Mouse (Mus musculus): ENCODE data around the gene Ccin. TPM values are rescaled to one million over a fixed set of nuclear protein-coding genes. Genes with fewer than 3 reads are reported as not detected.
A peak's percentile ranks its signal among the peaks of the same experiment; 100 is the strongest.

The Ccin gene
- total RNA-seq, 2 experiments from 2014 or later = 0.09 to 0.26 TPM

- ATAC-seq (ENCODE audit: poor library complexity, severe bottlenecking) = peak; percentile 72
Observed at GRCm38 (mm10) chr4:43973526-43973981, 9.7 kb upstream of the Ccin start.

DNA sequence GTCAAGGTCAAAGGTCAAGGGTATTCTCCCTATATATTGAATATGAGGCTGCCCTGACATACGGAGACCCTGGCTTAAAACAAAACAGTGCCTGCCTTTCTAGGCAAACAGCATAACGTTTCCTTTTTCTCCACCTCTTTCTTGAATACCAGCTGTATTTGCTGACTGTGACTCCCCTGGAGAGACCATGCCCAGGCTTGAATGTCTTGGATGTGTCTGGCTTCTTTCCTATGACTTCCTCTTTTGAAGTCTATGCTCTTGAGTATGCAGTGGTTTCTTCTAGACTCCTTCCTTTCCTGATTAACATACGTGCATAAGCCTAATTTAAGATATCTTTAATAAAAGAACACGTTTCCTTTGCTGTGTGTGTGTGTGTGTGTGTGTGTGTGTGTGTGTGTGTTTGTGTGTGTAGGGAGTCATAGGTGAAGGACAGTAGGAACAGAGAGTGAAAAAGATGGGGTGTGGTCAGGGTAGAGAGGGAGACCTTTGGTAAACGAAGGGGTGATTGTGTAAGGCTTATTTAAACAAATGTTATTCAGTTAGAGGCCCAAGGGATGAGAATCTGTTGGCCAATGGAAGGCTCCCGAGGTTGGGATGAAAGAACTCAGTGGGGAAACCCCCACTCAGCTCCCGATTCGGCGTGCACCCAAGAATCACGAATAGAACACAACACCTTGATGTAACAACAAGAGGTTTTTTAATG, 8.2 kb upstream of the Ccin start:
- ATAC-seq (ENCODE audit: poor library complexity, severe bottlenecking) = no peak

- no peak for ATAC-seq (ENCODE audit: poor library complexity, severe bottlenecking)
Observed at GRCm38 (mm10) chr4:43976223-43976740, 7.0 kb upstream of the Ccin start.

DNA sequence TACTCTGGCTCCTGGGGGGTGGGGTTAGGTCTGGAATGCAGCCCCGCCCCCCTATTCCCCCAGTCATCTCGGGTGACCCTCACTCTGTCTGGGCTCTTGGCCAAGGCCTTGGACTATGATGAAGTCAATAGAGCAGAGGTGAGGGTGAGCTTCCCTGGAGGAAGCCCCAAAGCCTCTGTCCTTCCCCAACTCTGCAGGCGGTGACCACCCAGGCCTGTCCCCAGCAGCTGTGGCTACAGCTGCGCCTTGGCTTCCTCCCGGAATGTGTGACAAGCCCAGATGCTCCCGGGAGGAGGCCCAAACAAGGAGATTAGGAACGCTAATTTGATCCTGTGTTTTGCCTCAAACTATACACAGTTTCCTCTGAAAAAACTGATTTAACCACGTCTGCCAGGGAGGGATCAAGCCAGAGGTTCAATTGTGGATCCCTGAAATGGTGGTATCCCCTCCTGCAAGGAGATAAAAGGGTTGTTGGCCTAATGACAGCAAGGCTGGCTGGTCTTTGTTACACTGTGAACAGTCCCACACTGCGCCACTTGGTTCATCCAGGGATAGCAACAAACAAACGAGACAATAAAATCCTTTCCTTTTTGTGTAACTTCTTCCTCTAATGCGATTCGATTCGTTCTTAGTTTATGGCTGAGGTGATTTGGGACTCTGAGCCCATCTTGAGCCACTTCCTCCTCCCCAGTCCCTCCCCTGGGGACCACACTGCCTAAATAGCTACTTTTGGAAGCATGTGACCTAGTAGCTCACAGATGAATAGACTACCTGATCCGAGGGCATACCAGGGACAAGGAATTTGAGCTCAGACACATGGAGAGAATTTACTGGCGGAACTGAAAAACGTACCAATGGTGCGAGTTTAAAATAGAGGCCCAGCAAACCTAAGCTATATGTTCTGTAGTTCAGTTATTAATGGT, 4.5 kb upstream of the Ccin start:
- ATAC-seq (ENCODE audit: poor library complexity, severe bottlenecking) = no peak

DNA sequence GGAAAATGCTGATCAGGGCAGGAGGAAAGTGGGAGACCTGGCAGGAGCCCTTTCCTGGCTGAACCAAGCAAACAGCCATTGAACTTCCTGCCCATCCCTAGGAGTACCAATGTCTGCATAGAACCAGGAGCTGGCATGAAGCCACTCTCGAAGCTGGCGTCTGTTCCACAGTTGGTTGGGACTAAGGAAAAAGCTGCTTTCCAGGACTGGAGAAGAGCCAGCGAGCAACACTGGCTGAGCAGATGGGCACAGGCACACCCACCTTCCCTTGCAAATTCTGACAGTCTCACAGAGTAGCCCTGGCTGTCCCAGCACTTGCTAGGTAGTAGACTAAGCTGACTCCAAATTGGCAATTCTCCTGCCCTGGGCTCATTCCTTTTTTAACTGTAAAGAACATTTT, 3.5 kb upstream of the Ccin start:
- ATAC-seq (ENCODE audit: poor library complexity, severe bottlenecking) = no peak

DNA sequence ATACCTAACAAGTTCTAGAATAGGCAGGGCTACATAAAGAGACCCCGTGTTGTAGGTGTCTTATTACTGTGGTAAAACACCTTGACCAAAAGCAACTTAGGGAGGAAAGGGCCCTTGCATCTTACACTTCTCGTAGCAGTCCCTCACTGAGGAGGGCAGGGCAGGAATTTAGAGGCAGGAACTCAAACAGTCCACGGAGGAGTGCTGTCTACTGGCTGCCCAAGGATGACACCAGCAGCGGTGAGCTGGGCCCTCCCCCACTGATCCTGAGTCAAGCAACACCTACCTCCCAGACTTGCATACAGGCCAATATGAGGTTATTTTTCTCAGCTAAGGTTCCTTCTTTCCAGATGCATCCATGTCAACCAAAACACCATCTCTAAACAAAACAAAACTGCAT, 3.0 kb upstream of the Ccin start:
- no peak for ATAC-seq (ENCODE audit: poor library complexity, severe bottlenecking)

GRCm38 (mm10) chr4:43980846-43981245, 2.4 kb upstream of the Ccin start:
- ATAC-seq (ENCODE audit: poor library complexity, severe bottlenecking) = no peak

- ATAC-seq (ENCODE audit: poor library complexity, severe bottlenecking) = no peak
Observed at GRCm38 (mm10) chr4:43981251-43981650, 2.0 kb upstream of the Ccin start.

GRCm38 (mm10) chr4:43982053-43982732, 1.1 kb upstream of the Ccin start:
- peak; percentile 99 for ATAC-seq (ENCODE audit: poor library complexity, severe bottlenecking)

DNA sequence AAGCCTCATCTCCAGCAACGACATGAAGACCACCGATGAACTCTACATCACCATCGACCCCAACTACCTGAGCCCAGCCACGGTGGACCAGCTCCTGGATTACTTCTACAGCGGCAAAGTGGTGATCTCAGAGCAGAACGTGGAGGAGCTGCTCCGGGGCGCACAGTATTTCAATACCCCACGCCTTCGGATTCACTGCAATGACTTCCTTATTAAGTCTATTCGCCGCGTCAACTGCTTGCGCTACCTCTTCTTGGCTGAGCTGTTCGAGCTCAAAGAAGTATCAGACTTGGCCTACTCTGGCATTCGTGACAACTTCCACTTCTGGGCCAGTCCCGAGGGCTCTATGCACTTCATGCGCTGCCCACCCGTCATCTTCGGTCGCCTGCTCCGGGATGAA, 473 bp downstream of the Ccin start:
- ATAC-seq (ENCODE audit: poor library complexity, severe bottlenecking) = no peak

- no peak for ATAC-seq (ENCODE audit: poor library complexity, severe bottlenecking)
Observed at GRCm38 (mm10) chr4:43984326-43984725, 1.0 kb downstream of the Ccin start.

DNA sequence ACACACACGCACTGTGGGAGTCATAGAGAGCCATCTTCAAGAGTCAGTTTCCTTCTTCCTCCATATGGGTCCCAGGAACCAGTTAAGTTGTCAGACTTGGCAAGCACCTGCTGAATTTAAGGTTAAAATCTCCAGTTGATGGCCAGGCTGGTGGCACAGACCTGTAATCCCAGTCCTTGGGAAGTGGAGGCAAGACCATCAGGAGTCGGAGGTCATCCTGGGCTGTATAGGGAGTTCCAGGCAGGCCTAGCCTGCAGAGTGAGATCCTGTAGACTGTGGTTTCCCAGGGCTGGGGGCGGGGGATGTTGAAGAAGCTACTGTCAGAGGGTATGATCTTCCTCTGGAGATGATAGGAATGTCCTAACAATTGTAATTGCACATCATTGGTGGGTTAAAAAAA, 5.7 kb downstream of the Ccin start:
- no peak for ATAC-seq (ENCODE audit: poor library complexity, severe bottlenecking)

- ATAC-seq (ENCODE audit: poor library complexity, severe bottlenecking) = no peak
Observed at GRCm38 (mm10) chr4:43993072-43993471, 9.8 kb downstream of the Ccin start.

DNA sequence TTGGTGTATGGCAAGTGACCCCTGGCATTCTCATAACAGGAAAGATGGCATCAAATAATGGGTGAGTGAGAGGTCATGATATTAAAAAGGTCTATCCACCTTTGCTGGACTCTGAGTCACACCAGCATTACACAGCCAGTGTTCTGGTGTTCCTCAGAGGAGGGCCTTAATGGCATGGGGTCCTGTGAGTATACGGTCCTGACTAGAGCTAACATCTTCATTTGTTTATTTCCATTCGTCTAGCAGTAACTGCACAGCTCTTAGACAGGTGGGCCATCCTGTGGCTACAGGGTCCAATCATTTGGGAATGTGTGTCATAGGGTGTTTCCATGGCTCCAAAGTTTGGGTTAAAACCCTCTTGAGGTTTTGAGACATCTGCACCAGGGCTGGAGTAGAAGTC, 11.1 kb downstream of the Ccin start:
- no peak for ATAC-seq (ENCODE audit: poor library complexity, severe bottlenecking)

DNA sequence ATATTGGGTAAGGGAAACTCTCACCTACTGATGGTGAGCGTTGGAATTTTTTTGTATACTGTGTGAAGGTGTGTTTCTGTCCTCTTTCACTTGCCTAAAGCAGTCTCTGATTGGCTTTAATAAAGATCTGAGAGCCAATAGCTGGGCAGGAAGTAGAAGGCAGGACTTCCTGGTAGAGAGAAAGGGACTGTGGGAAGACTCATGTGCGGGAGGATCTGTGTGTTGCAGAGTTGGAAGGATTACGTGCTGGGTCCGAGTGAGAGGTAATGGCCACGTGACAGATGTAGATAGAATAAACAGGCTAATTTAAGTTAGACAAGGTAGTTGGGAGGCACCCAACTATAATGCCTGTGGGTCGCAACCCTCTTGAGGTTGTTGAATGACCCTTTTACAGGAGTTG, 20.3 kb downstream of the Ccin start:
- no peak for ATAC-seq (ENCODE audit: poor library complexity, severe bottlenecking)

GRCm38 (mm10) chr4:44004126-44004525, 20.8 kb downstream of the Ccin start, which contains the start of gene Clta:
Gene Clta, plus strand, starts transcription at chr4:44004452.
- ATAC-seq (ENCODE audit: poor library complexity, severe bottlenecking) = peak; percentile 57; the same call in 1 of the 2 replicates

DNA sequence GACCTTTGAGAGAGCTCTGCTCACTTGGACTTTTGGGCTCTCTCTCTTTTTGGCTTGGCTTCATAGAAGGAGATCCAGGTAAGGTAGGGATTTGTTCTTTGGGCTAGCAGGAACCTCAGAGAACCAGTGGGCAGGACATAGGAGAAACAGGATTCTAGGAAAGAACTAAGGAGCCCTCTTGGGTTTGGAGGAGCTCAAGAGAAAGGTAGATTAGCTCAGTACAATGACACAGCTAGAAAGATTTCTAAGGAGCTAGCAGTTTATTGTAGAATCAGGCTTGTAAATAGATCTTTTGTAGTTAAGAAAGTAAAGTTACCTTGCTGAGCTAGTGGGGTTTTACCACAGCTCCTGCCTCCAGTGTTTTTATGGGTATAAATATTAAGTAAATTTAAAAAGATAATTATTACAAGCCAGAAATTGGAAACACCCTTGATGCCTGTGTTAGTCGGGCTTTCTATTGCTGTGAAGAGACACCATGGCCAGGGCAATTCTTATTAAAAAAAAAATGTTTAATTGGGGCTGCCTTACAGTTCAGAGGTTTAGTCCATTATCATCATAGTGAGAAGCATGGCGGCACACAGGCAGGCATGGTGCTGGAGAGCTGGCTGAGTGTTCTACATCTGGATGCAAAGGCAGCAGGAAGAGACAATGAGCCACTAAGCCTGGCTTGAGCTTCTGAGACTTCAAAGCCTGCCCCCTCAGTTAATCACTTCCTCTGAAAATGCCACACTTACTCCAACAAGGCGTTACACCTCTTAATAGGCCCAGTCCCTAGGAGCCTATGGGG, 21.5 kb downstream of the Ccin start:
- no peak for ATAC-seq (ENCODE audit: poor library complexity, severe bottlenecking)

DNA sequence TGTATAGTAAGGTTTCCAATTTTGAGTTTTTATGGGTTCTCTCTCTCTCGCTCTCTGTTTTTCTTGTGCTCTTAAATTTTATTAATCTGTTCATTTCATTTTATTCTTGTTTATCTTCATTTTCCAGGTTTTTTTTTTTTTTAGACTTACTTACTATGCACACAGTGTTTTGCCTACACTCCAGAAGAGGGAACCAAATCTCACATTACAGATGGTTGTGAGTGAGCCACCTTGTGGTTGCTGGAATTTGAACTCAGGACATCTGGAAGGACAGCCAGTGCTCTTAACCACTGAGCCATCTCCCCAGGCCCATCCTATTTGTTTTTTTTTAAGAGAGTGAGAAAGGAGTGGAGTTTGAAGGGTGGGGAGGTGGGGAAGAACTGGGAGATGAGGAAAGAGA, 26.9 kb downstream of the Ccin start:
- no peak for ATAC-seq (ENCODE audit: poor library complexity, severe bottlenecking)

- no peak for ATAC-seq (ENCODE audit: poor library complexity, severe bottlenecking)
Observed at GRCm38 (mm10) chr4:44010893-44011292, 27.6 kb downstream of the Ccin start.

DNA sequence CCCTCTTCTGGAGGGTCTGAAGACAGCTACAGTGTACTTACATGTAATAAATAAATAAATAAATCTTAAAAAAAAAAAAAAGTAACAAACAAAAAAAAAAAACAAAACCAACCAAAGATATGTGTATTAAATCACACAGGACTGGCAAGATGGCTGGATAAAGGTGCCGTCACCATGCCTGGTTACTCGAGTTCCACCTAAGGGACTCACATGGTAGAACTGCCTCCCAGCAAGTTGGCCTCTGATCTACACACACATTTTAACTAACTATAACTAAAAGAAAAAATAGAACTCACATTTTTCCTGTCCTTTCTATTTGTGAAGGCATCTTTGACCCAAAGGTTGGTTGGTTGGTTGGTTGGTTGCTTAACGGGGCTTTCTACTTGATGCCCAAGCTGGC, 28.5 kb downstream of the Ccin start:
- no peak for ATAC-seq (ENCODE audit: poor library complexity, severe bottlenecking)
